Mouse (Mus musculus) Patski (cell line): ENCODE results near the gene Pdia3. TPM values are rescaled to one million over a fixed set of nuclear protein-coding genes. Genes with fewer than 3 reads are reported as not detected.
"Not testable (repeated sequence)": the region's sequence is repeated elsewhere in the genome, so short reads cannot be mapped to it uniquely, and the experiment has no call there.

Source experiments
- ATAC-seq: fragments of 100-300 bp; one replicate; pipeline ENCODE4 v1.8.0; 2021
- CTCF ChIA-PET: fragments of 350-600 bp; sonication (Branson Sonifier 250); formaldehyde crosslinking; loops from one replicate; lab custom pipeline; 2022; ENCODE audit warnings: inconsistent platforms; lab: Charles Lee
- POLR2A ChIA-PET: fragments of 350-600 bp; sonication (Branson Sonifier 250); formaldehyde crosslinking; loops from one replicate; lab custom pipeline; 2022; ENCODE audit warnings: antibody characterized with exemption, inconsistent platforms; lab: Charles Lee
- DNase-seq: peaks from one replicate; pipeline ENCODE4 v3.0.0-alpha.2; 2011; ENCODE audit warnings: low read depth, low spot score
- H3K27me3 ChIP-seq: fragments of 371-371 bp; one replicate; pipeline ENCODE4 v1.5.1; 2021
- CTCF ChIP-seq: fragments of 100-300 bp; IDR thresholded peaks from one replicate; pipeline ENCODE4 v1.5.1; 2021
- in situ Hi-C: fragments of 300-500 bp; cut with MboI; formaldehyde crosslinking; loops from 3 replicates; pipeline ENCODE4 v1.11.1; 2018; ENCODE audit warnings: low pct_unique_long_range_greater_than_20kb, mixed read lengths
- polyA plus RNA-seq: library from polyadenylated mRNA; unstranded; gene quantifications from one replicate; pipeline ENCODE4 v1.2.3, GENCODE M21; 2021

The Pdia3 gene
- polyA plus RNA-seq = 942 TPM

- DNase-seq (peak; percentile 57), ATAC-seq (peak; percentile 98)
- TF ChIP-seq CTCF = peak; percentile 64
- in situ Hi-C loops = no loop called here
- H3K27me3 ChIP-seq = no peaks in the 10 kb centered on the region
- CTCF ChIA-PET = interaction anchor here (0.7 to 3.0 kb wide), 4 partner anchors 11 to 60 kb away, joined by 3 to 13 read pairs (median 4); no protein-coding TSS in a partner anchor
- POLR2A ChIA-PET = interaction anchor here (0.8 kb wide), 1 partner anchor 61 kb away, joined by 5 read pairs; the partner anchor contains the start of gene Mfap1b
Observed at GRCm38 (mm10) chr2:121413387-121414042, at the start of gene Pdia3, which contains the start of gene Catsper2. Gene Pdia3, plus strand, starts transcription at chr2:121413775. Gene Catsper2, minus strand, starts transcription at chr2:121413792.

GRCm38 (mm10) chr2:121368831-121369230 lies 44.7 kb upstream of the Pdia3 start:
- DNase-seq (no peak), ATAC-seq (no peak)
- in situ Hi-C loops = no loop called here
- ChIA-PET CTCF (no interaction called here), POLR2A (no interaction called here)
- peaks cover 52% of the 10 kb centered on the region for H3K27me3 ChIP-seq
- TF ChIP-seq CTCF = no peak

- TF ChIP-seq CTCF = no peak
- H3K27me3 ChIP-seq = peaks cover 54% of the 10 kb centered on the region
- DNase-seq (no peak), ATAC-seq (no peak)
- ChIA-PET POLR2A (no interaction called here), CTCF (interaction anchor here (1.9 kb wide), 1 partner anchor 18 kb away, joined by 7 read pairs; no protein-coding TSS in a partner anchor)
- in situ Hi-C loops = no loop called here
Observed at GRCm38 (mm10) chr2:121370921-121371320, 42.7 kb upstream of the Pdia3 start.

- no peak for TF ChIP-seq CTCF
- in situ Hi-C loops = no loop called here
- CTCF ChIA-PET = interaction anchor here (1.0 kb wide), 1 partner anchor 20 kb away, joined by 3 read pairs; no protein-coding TSS in a partner anchor
- no peak for ATAC-seq
- POLR2A ChIA-PET = interaction anchor here (0.8 kb wide), 1 partner anchor 11 kb away, joined by 3 read pairs; no protein-coding TSS in a partner anchor
- peaks cover 58% of the 10 kb centered on the region for H3K27me3 ChIP-seq
- no peak for DNase-seq
Observed at GRCm38 (mm10) chr2:121372266-121372665, 41.3 kb upstream of the Pdia3 start.

GRCm38 (mm10) chr2:121374766-121375165 lies 38.8 kb upstream of the Pdia3 start:
- in situ Hi-C loops = no loop called here
- CTCF ChIA-PET = no interaction called here
- peaks cover 46% of the 10 kb centered on the region for H3K27me3 ChIP-seq

GRCm38 (mm10) chr2:121386961-121387575 lies 26.5 kb upstream of the Pdia3 start, which contains the start of gene Strc:
Gene Strc, minus strand, starts transcription at chr2:121387168.
- DNase-seq, ATAC-seq, POLR2A ChIA-PET, H3K27me3 ChIP-seq, in situ Hi-C loops: not testable (repeated sequence)
- CTCF ChIA-PET = interaction anchor here (1.7 kb wide), 1 partner anchor 21 kb away, joined by 4 read pairs; no protein-coding TSS in a partner anchor

More at GRCm38 (mm10) chr2:121374766-121375165, 38.8 kb upstream of the Pdia3 start:
- TF ChIP-seq CTCF = no peak
- POLR2A ChIA-PET = no interaction called here
- ATAC-seq (no peak), DNase-seq (no peak)

- no peaks in the 10 kb centered on the region for H3K27me3 ChIP-seq
- in situ Hi-C loops = no loop called here
- TF ChIP-seq CTCF = peak; percentile 71
- ATAC-seq (no peak), DNase-seq (no peak)
- CTCF ChIA-PET = interaction anchor here (0.7 to 2.3 kb wide), 9 partner anchors 11 to 50 kb away, joined by 3 to 13 read pairs (median 4); partner anchors contain the start of genes Catsper2 and Pdia3
- POLR2A ChIA-PET = no interaction called here
Observed at GRCm38 (mm10) chr2:121396624-121397023, 17.0 kb upstream of the Pdia3 start.

- ChIA-PET CTCF (no interaction called here), POLR2A (no interaction called here)
- H3K27me3 ChIP-seq = no peaks in the 10 kb centered on the region
- TF ChIP-seq CTCF = no peak
- ATAC-seq (no peak), DNase-seq (no peak)
- in situ Hi-C loops = loop anchor here (5.0 kb wide), 1 partner anchor 216 kb away; no protein-coding TSS in a partner anchor
Observed at GRCm38 (mm10) chr2:121403296-121403695, 10.3 kb upstream of the Pdia3 start.

GRCm38 (mm10) chr2:121408160-121408559 lies 5.4 kb upstream of the Pdia3 start:
- DNase-seq (no peak), ATAC-seq (no peak)
- CTCF ChIA-PET = interaction anchor here (0.9 to 1.5 kb wide), 4 partner anchors 9 to 51 kb away, joined by 3 to 4 read pairs (median 4); partner anchors contain the start of gene Ckmt1
- peak; percentile 71 for TF ChIP-seq CTCF
- in situ Hi-C loops = loop anchor here (5.0 kb wide), 1 partner anchor 69 kb away; no protein-coding TSS in a partner anchor
- POLR2A ChIA-PET = no interaction called here
- H3K27me3 ChIP-seq = no peaks in the 10 kb centered on the region

GRCm38 (mm10) chr2:121412843-121413386 lies 660 bp upstream of the Pdia3 start:
- DNase-seq (no peak), ATAC-seq (peak; percentile 0)
- in situ Hi-C loops = no loop called here
- no peak for TF ChIP-seq CTCF
- CTCF ChIA-PET = interaction anchor here (0.7 to 3.0 kb wide), 4 partner anchors 12 to 60 kb away, joined by 3 to 13 read pairs (median 4); no protein-coding TSS in a partner anchor
- H3K27me3 ChIP-seq = no peaks in the 10 kb centered on the region
- POLR2A ChIA-PET = interaction anchor here (0.6 to 1.0 kb wide), 2 partner anchors 15 to 61 kb away, joined by 3 to 4 read pairs; partner anchors contain the start of gene Mfap1b
